Mouse (Mus musculus) liver, embryonic 15.5 days (tissue): ENCODE measurements around the gene Adh4. TPM values are rescaled to one million over a fixed set of nuclear protein-coding genes. Genes with fewer than 3 reads are reported as not detected.
"Not testable (repeated sequence)": the region's sequence is repeated elsewhere in the genome, so short reads cannot be mapped to it uniquely, and the experiment has no call there.

Experiments
- ATAC-seq: fragments of 200-750 bp; cut with Nextera tagmentation; 2 replicates; pipeline ENCODE4 v1.8.0; 2017; ENCODE audit warnings: moderate number of reproducible peaks, mild to moderate bottlenecking, moderate library complexity; ENCODE audit not compliant: insufficient read depth
- H3K27ac ChIP-seq: fragments of 300-500 bp; sonication (generic); replicated peaks from 2 replicates; pipeline ENCODE4 v1.5.1; 2015; ENCODE audit warnings: mild to moderate bottlenecking, inconsistent platforms
- H3K27me3 ChIP-seq: fragments of 300-500 bp; sonication (generic); 2 replicates; pipeline ENCODE4 v1.6.1; 2015; ENCODE audit warnings: mild to moderate bottlenecking, inconsistent platforms
- H3K36me3 ChIP-seq: fragments of 300-500 bp; sonication (generic); replicated peaks from 2 replicates; pipeline ENCODE4 v1.6.1; 2015; ENCODE audit warnings: moderate library complexity, mild to moderate bottlenecking, inconsistent platforms
- H3K4me1 ChIP-seq: fragments of 300-500 bp; sonication (generic); replicated peaks from 2 replicates; pipeline ENCODE4 v1.6.1; 2015; ENCODE audit warnings: inconsistent platforms
- H3K4me2 ChIP-seq: fragments of 300-500 bp; sonication (generic); 2 replicates; pipeline ENCODE4 v1.6.1; 2015; ENCODE audit warnings: moderate library complexity, mild to moderate bottlenecking, inconsistent platforms
- H3K4me3 ChIP-seq: fragments of 300-500 bp; sonication (generic); replicated peaks from 2 replicates; pipeline ENCODE4 v1.5.1; 2015; ENCODE audit warnings: mild to moderate bottlenecking, inconsistent platforms
- H3K9ac ChIP-seq: fragments of 300-500 bp; sonication (generic); 2 replicates; pipeline ENCODE4 v1.6.1; 2015; ENCODE audit warnings: moderate library complexity, mild to moderate bottlenecking, inconsistent platforms
- H3K9me3 ChIP-seq: fragments of 300-500 bp; sonication (generic); replicated peaks from 2 replicates; pipeline ENCODE4 v1.6.1; 2016; ENCODE audit warnings: inconsistent platforms
- whole genome bisulfite sequencing: fragments of 180-500 bp; shearing (Covaris S2); methylation state at CpG from one replicate; pipeline ENCODE4 v1.1.7; 2015; ENCODE audit warnings: mixed read lengths; ENCODE audit not compliant: insufficient replicate concordance; 5-methylcytosine and 5-hydroxymethylcytosine counted together
- polyA plus RNA-seq: library from polyadenylated mRNA; unstranded; fragments of >200 nt; fragmentation: Nextera tagmentation; extraction: Ambion mirVana; gene quantifications from 2 replicates; pipeline ENCODE4 v1.2.1, GENCODE M21; 2015

Adh4 gene
- polyA plus RNA-seq, 1 experiment from 2014 or later, result not detected

GRCm38 (mm10) chr3:138466656-138467055, 51.4 kb downstream of the Adh4 start:
- ATAC-seq, H3K9ac ChIP-seq, H3K4me2 ChIP-seq, H3K27ac ChIP-seq, H3K9me3 ChIP-seq, H3K27me3 ChIP-seq, H3K4me1 ChIP-seq, H3K4me3 ChIP-seq: not testable (repeated sequence)
- WGBS, result 89% methylated on average over 1 of the region's 1 CpGs
- peaks cover 83% of the 10 kb centered on the region for H3K36me3 ChIP-seq

- Histone ChIP-seq H3K4me2 (no peak overlapping the region), H3K36me3 (peaks cover 79% of the 10 kb centered on the region), H3K4me1 (no peaks in the 10 kb centered on the region), H3K27me3 (no peaks in the 10 kb centered on the region), H3K4me3 (no peak overlapping the region), H3K9ac (no peak overlapping the region), H3K9me3 (no peaks in the 10 kb centered on the region), H3K27ac (no peak overlapping the region)
- ATAC-seq, result no peak
- WGBS, result 72% methylated on average over 3 of the region's 3 CpGs
Observed at GRCm38 (mm10) chr3:138471066-138471465, 55.8 kb downstream of the Adh4 start.

- H3K27ac ChIP-seq, result no peak overlapping the region
- peaks cover 59% of the 10 kb centered on the region for H3K36me3 ChIP-seq
- peaks cover 23% of the 10 kb centered on the region for H3K4me1 ChIP-seq
- H3K27me3 ChIP-seq, result no peaks in the 10 kb centered on the region
- H3K9me3 ChIP-seq, result no peaks in the 10 kb centered on the region
- no peak overlapping the region for H3K9ac ChIP-seq
- peak; percentile 64 for ATAC-seq
- no peak overlapping the region for H3K4me3 ChIP-seq
- WGBS, result 48% methylated on average over 8 of the region's 8 CpGs
- no peak overlapping the region for H3K4me2 ChIP-seq
Observed at GRCm38 (mm10) chr3:138479489-138479888, 64.2 kb downstream of the Adh4 start.

Other genes starting within 250 kb of the Adh4 start
- not detected in 2 replicates for gene 4930579F01Rik, start 221.6 kb upstream of the Adh4 start, polyA plus RNA-seq
- 0.25 and 0.36 TPM in 2 replicates for gene Adh7, start 197.7 kb upstream of the Adh4 start, polyA plus RNA-seq
- gene Adh1, start 154.5 kb upstream of the Adh4 start, polyA plus RNA-seq, result 37.2 and 68.3 TPM in 2 replicates
- not detected in 2 replicates for gene Adh6a, start 102.2 kb upstream of the Adh4 start, polyA plus RNA-seq
- 0.24 and 0.39 TPM in 2 replicates for gene Adh6b, start 73.7 kb upstream of the Adh4 start, polyA plus RNA-seq
- gene Adh5, start 27.6 kb downstream of the Adh4 start, polyA plus RNA-seq, result 119 and 142 TPM in 2 replicates
- 20.8 and 22.1 TPM in 2 replicates for gene Metap1, start 74.0 kb downstream of the Adh4 start, polyA plus RNA-seq
- 156 and 163 TPM in 2 replicates for gene Eif4e, start 110.7 kb downstream of the Adh4 start, polyA plus RNA-seq